Mouse (Mus musculus) adrenal gland, postnatal 10 days (tissue): ENCODE data around the gene Fgf7. TPM values are rescaled to one million over a fixed set of nuclear protein-coding genes. Genes with fewer than 3 reads are reported as not detected.

ENCODE experiments used
- DNase-seq: peaks from one replicate; pipeline ENCODE4 v3.0.0; 2021; ENCODE audit warnings: mixed read lengths
- long read RNA-seq, 2 experiments: library from polyadenylated mRNA; stranded (forward); transcript quantifications; one replicate each; pipeline ENCODE4 v2.0.0; 2021
- total RNA-seq, 2 experiments: library from RNA; stranded (reverse); gene quantifications; 2 replicates each; pipeline ENCODE4 v1.2.3; 2021

The Fgf7 gene
- total RNA-seq, result 1 to 10 TPM; 1.5 to 1.9 TPM
- long read RNA-seq, experiment 1, partial matches to known transcripts, result 0 of 4 reads
- long read RNA-seq, experiment 1, other reads (novel, unspliced or antisense), result 0 of 4 reads
- long read RNA-seq, experiment 2, result 0 reads

- peak; percentile 25 for DNase-seq
These were observed at the start of gene Fgf7 for GRCm38 (mm10) chr2:126034379-126035005. Gene Fgf7, plus strand, starts transcription at chr2:126034658.

- no peak for DNase-seq
These were observed 32.2 kb upstream of the Fgf7 start for GRCm38 (mm10) chr2:126002291-126002690.

- peak; percentile 66 for DNase-seq
These were observed 28.4 kb upstream of the Fgf7 start for GRCm38 (mm10) chr2:126006088-126006487.

- no peak for DNase-seq
These were observed 27.7 kb upstream of the Fgf7 start for GRCm38 (mm10) chr2:126006742-126007141.

- DNase-seq, result no peak
These were observed 19.3 kb upstream of the Fgf7 start for GRCm38 (mm10) chr2:126014989-126015710.

GRCm38 (mm10) chr2:126015763-126016473 lies 18.5 kb upstream of the Fgf7 start:
- DNase-seq, result no peak

GRCm38 (mm10) chr2:126031186-126031900 lies 3.1 kb upstream of the Fgf7 start:
- no peak for DNase-seq

GRCm38 (mm10) chr2:126033114-126033972 lies 1.1 kb upstream of the Fgf7 start:
- peak; percentile 40 for DNase-seq

- no peak for DNase-seq
These were observed 734 bp downstream of the Fgf7 start for GRCm38 (mm10) chr2:126035013-126035770.

- no peak for DNase-seq
These were observed 1.7 kb downstream of the Fgf7 start for GRCm38 (mm10) chr2:126036121-126036520.

GRCm38 (mm10) chr2:126038221-126039000 lies 4.0 kb downstream of the Fgf7 start:
- no peak for DNase-seq

GRCm38 (mm10) chr2:126039414-126039891 lies 5.0 kb downstream of the Fgf7 start:
- no peak for DNase-seq

- no peak for DNase-seq
These were observed 6.2 kb downstream of the Fgf7 start for GRCm38 (mm10) chr2:126040651-126041050.

GRCm38 (mm10) chr2:126041237-126041636 lies 6.8 kb downstream of the Fgf7 start:
- DNase-seq, result no peak

- DNase-seq, result no peak
These were observed 8.2 kb downstream of the Fgf7 start for GRCm38 (mm10) chr2:126042674-126043073.

- no peak for DNase-seq
These were observed 11.2 kb downstream of the Fgf7 start for GRCm38 (mm10) chr2:126045621-126046020.

- DNase-seq, result no peak
These were observed 18.5 kb downstream of the Fgf7 start for GRCm38 (mm10) chr2:126052749-126053557.

GRCm38 (mm10) chr2:126053657-126054056 lies 19.2 kb downstream of the Fgf7 start:
- no peak for DNase-seq

- DNase-seq, result no peak
These were observed 26.1 kb downstream of the Fgf7 start for GRCm38 (mm10) chr2:126060595-126060994.
